Mouse (Mus musculus) left cerebral cortex, postnatal 14 days (tissue): ENCODE measurements around the gene Gm20481. TPM values are rescaled to one million over a fixed set of nuclear protein-coding genes. Genes with fewer than 3 reads are reported as not detected.
A peak's percentile ranks its signal among the peaks of the same experiment; 100 is the strongest.
"Not testable (repeated sequence)": the region's sequence is repeated elsewhere in the genome, so short reads cannot be mapped to it uniquely, and the experiment has no call there.

Source experiments
- DNase-seq, 2 experiments: peaks; one replicate each; pipeline ENCODE4 v3.0.0; 2021 to 2022; ENCODE audit warnings: low spot score in 2 of 2, mixed read lengths in 1 of 2
- intact Hi-C: fragments of 180-260 bp; cut with DNase I; formaldehyde crosslinking; loops from one replicate; pipeline ENCODE4 v1.15.1; 2025
- total RNA-seq, 2 experiments: library from RNA; stranded (reverse); gene quantifications; 2 replicates each; pipeline ENCODE4 v1.2.3; 2021

The Gm20481 gene
- total RNA-seq, 2 experiments from 2014 or later: not detected

DNA sequence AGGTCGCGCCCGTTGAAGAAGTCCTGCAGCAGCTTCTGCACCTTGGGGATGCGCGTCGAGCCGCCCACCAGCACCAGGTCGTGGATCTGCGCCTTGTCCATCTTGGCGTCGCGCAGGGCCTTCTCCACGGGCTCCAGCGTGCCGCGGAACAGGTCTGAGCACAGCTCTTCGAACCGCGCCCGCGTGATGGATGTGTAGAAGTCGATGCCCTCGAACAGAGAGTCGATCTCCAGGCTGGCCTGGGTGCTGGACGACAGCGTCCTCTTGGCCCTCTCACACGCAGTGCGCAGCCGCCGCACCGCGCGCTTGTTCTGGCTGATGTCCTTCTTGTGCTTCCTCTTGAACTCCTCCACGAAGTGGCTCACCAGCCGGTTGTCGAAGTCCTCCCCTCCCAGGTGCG, 1.1 kb downstream of the Gm20481 start:
- intact Hi-C loops, DNase-seq: not testable (repeated sequence)

GRCm38 (mm10) chr17:34971694-34972068, 2.0 kb downstream of the Gm20481 start:
- intact Hi-C loops, DNase-seq: not testable (repeated sequence)

- intact Hi-C loops: not testable (repeated sequence)
- peak; percentile 72 to 79 for DNase-seq
Measured at GRCm38 (mm10) chr17:34972069-34972749, 2.5 kb downstream of the Gm20481 start, which contains the start of the genes Hspa1a and Hspa1l. Gene Hspa1a (minus strand): TSS chr17:34972156. Gene Hspa1l (plus strand): TSS chr17:34972703.

GRCm38 (mm10) chr17:34975581-34976492, 6.1 kb downstream of the Gm20481 start:
- no peak for DNase-seq
- intact Hi-C loops: no loop called here

- DNase-seq: no peak
- intact Hi-C loops: no loop called here
Measured at GRCm38 (mm10) chr17:34977000-34977399, 7.3 kb downstream of the Gm20481 start.

GRCm38 (mm10) chr17:34978239-34978638, 8.5 kb downstream of the Gm20481 start:
- no peak for DNase-seq
- intact Hi-C loops: no loop called here

DNA sequence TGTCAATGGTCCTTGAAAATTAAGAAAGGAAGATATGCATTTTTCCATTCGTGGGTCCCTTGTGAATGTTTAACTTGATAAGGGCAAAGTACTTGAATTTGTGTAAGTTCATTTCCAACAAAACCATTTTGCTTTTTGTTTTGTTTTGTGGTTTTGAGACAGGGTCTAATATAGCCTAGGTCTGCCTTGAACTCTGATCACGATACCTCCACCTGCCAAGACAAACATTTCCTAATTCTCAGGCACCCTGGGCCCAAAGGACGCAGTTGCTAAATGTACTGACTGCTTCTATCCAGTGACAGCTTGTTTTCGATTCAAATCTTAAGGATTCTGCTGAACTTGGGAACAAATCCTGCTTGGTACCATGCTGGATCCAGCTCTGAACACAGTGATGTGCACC, 9.9 kb downstream of the Gm20481 start:
- no peak for DNase-seq
- intact Hi-C loops: loop anchor here (5.0 kb wide), 2 partner anchors 57 to 127 kb away; partner anchors contain the start of genes Nelfe and Skiv2l

- intact Hi-C loops: loop anchor here (5.0 kb wide), 2 partner anchors 58 to 128 kb away; partner anchors contain the start of genes Nelfe and Skiv2l
- DNase-seq: peak in 1 of 2 experiments; percentile 57
Measured at GRCm38 (mm10) chr17:34980655-34981054, 10.9 kb downstream of the Gm20481 start.

GRCm38 (mm10) chr17:34981690-34982180, 12.0 kb downstream of the Gm20481 start, which contains the start of gene Lsm2:
Gene Lsm2 (plus strand): TSS chr17:34981862.
- peak; percentile 89 to 91 for DNase-seq
- intact Hi-C loops: loop anchor here (2.0 to 5.0 kb wide), 3 partner anchors 29 to 129 kb away; partner anchors contain the start of genes Nelfe and Skiv2l

DNA sequence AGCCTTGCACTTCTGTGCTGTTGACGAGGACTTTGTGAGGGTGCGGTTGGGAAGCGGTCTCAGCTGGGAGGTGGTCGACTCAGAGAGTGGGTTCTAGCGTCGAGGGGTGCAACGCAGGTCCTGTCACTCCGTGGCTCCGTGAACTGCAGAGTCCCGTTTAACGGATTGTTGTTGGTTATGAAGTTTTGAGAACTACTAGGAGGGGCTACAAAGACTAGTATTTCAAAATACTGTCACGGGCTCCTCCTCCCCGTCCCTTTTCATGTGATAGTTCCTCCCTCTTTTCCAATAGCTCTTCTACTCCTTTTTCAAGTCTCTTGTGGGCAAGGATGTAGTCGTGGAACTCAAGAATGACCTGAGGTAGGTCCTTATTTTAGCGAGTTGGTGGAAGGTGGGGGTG, 12.6 kb downstream of the Gm20481 start:
- no peak for DNase-seq
- intact Hi-C loops: loop anchor here (2.0 to 5.0 kb wide), 3 partner anchors 30 to 130 kb away; partner anchors contain the start of genes Nelfe and Skiv2l

DNA sequence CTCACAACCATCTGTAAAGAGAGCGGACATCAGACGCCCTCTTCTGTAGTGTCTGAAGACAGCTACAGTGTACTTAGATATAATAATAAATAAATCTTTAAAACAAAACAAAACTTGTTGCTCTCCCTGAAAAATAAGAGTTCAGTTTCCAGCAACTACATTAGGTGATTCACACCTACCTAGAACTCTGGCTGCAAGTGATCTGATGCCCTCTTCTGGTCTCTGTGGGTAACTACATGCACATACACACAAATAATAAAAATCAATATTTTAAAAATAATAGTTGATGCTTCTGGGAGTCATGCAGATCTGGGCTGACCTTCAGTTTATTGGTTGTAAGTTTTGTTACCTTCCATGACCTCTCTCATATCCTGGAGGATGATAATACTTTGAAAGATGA, 14.5 kb downstream of the Gm20481 start:
- peak in 1 of 2 experiments; percentile 23 for DNase-seq
- intact Hi-C loops: loop anchor here (5.0 kb wide), 2 partner anchors 62 to 132 kb away; partner anchors contain the start of genes Nelfe and Skiv2l

DNA sequence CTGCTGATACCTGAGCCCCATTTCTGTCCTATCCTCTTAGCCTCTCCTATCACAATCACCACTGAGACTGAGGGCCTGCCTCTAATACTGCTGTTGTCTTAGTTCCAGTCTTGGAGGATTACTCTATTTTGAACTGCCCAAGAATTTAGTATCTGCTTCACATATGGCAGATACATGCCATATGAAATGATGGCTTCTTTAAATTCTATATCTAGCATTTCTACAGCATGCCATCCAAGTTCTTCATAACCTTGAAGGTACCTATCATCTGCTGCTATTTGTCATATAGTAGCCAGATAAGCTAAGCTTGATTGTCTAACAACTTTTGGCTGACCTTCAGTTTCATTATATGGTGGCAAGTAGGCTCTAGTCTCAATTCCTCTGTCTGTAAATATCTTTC, 25.0 kb downstream of the Gm20481 start:
- intact Hi-C loops: no loop called here
- DNase-seq: no peak

GRCm38 (mm10) chr17:34995192-34995591, 25.5 kb downstream of the Gm20481 start:
- DNase-seq, intact Hi-C loops: not testable (repeated sequence)

- intact Hi-C loops, DNase-seq: not testable (repeated sequence)
Measured at GRCm38 (mm10) chr17:34995927-34996326, 26.2 kb downstream of the Gm20481 start.

- intact Hi-C loops: no loop called here
- DNase-seq: no peak
Measured at GRCm38 (mm10) chr17:34996411-34997141, 26.9 kb downstream of the Gm20481 start.

GRCm38 (mm10) chr17:34997142-34997483, 27.4 kb downstream of the Gm20481 start:
- DNase-seq: no peak
- intact Hi-C loops: no loop called here

GRCm38 (mm10) chr17:34998526-34999430, 29.1 kb downstream of the Gm20481 start:
- DNase-seq: no peak
- intact Hi-C loops: no loop called here
